Mouse (Mus musculus) forebrain, embryonic 16.5 days (tissue): ENCODE measurements around the gene Aqp12. TPM values are rescaled to one million over a fixed set of nuclear protein-coding genes. Genes with fewer than 3 reads are reported as not detected.

Experiments used
- ATAC-seq: fragments of 200-750 bp; cut with Nextera tagmentation; 2 replicates; pipeline ENCODE4 v1.8.0; 2017; ENCODE audit warnings: mild to moderate bottlenecking, moderate library complexity
- H3K27ac ChIP-seq: fragments of 300-500 bp; sonication (generic); 2 replicates; pipeline ENCODE4 v1.5.1; 2014; ENCODE audit warnings: low read length, control low read depth
- H3K27me3 ChIP-seq: fragments of 300-500 bp; sonication (generic); replicated peaks from 2 replicates; pipeline ENCODE4 v1.6.1; 2014; ENCODE audit warnings: low read length; ENCODE audit not compliant: control insufficient read depth, insufficient read depth
- H3K36me3 ChIP-seq: fragments of 300-500 bp; sonication (generic); 2 replicates; pipeline ENCODE4 v1.6.1; 2014; ENCODE audit not compliant: control insufficient read depth, insufficient read depth
- H3K4me1 ChIP-seq: fragments of 300-500 bp; sonication (generic); replicated peaks from 2 replicates; pipeline ENCODE4 v1.6.1; 2014; ENCODE audit warnings: low read length; ENCODE audit not compliant: control insufficient read depth, insufficient read depth
- H3K4me2 ChIP-seq: fragments of 300-500 bp; sonication (generic); 2 replicates; pipeline ENCODE4 v1.6.1; 2014; ENCODE audit warnings: mild to moderate bottlenecking, low read length, control low read depth
- H3K4me3 ChIP-seq: fragments of 300-500 bp; sonication (generic); replicated peaks from 2 replicates; pipeline ENCODE4 v1.5.1; 2014; ENCODE audit warnings: mild to moderate bottlenecking, low read length, control low read depth
- H3K9ac ChIP-seq: fragments of 300-500 bp; sonication (generic); replicated peaks from 2 replicates; pipeline ENCODE4 v1.6.1; 2014; ENCODE audit warnings: low read depth, low read length, control low read depth
- H3K9me3 ChIP-seq: fragments of 300-500 bp; sonication (generic); 2 replicates; pipeline ENCODE4 v1.6.1; 2016; ENCODE audit warnings: low read length; ENCODE audit not compliant: control insufficient read depth
- WGBS: fragments of 180-500 bp; shearing (Covaris S2); extraction: QIAGEN DNeasy Blood & Tissue Kit; methylation state at CpG from one replicate; pipeline ENCODE4 v1.1.7; 2014; 5-methylcytosine and 5-hydroxymethylcytosine counted together
- polyA plus RNA-seq: library from polyadenylated mRNA; unstranded; fragments of >200 nt; fragmentation: Nextera tagmentation; extraction: Ambion mirVana; gene quantifications from 2 replicates; pipeline ENCODE4 v1.2.1, GENCODE M21; 2015

Gene Aqp12
- polyA plus RNA-seq, 1 experiment from 2014 or later = not detected

DNA sequence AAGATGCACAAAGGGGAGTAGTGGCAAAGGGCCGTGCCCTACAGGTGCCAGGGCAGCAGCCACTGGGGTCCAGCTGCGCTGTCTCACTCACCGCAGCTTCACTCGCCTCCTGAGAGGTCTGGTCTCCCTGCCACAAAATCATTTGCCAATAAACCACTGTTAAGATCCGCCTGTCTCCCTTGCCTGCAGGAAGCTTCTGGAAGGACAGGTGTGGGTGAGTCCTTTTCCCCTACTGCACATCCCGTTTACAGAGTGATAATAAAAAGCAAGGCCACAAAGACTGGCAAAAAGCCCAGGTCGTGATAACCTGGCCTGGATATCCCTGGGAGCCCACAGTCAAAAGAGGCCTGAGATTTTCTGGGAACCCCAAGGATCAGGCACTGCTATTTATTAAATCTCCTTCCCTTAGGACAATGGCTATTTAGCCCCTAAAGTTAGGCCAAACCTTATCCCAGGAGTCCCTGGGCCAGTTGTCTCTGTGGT, 6.0 kb downstream of the Aqp12 start:
- Histone ChIP-seq H3K4me3 (no peak overlapping the region), H3K4me1 (no peaks in the 10 kb centered on the region), H3K4me2 (no peak overlapping the region), H3K27ac (no peak overlapping the region), H3K9me3 (no peaks in the 10 kb centered on the region), H3K36me3 (no peaks in the 10 kb centered on the region), H3K27me3 (no peaks in the 10 kb centered on the region), H3K9ac (no peak overlapping the region)
- no peak for ATAC-seq
- WGBS = 81% methylated on average over 7 of the region's 7 CpGs

DNA sequence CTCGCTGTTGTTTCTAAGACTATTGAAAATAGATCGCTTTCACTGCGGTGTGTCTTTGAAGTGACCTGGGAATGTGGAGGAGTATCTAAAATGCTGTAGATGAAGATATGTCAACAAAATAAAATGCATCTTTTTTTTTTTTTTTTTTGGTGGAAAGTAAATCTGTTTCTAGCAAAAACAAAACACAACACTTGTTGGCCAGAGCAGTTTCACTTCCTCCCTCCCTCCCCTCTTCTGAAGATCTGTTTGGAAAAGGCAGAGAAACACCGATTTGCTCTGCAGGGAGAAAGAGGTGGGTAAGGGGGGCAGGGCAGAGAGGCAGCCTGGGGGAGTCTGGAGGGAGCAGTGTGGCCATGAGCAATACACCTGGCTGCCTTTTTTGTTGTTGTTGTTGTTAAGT, 7.2 kb downstream of the Aqp12 start:
- H3K36me3 ChIP-seq = peaks cover 9% of the 10 kb centered on the region; the same call in 1 of the 2 replicates

GRCm38 (mm10) chr1:93014460-93014859, 8.3 kb downstream of the Aqp12 start:
- peak; percentile 49 for ATAC-seq
- H3K27me3 ChIP-seq = no peaks in the 10 kb centered on the region

More for the DNA sequence above, 7.2 kb downstream of the Aqp12 start:
- no peaks in the 10 kb centered on the region for H3K27me3 ChIP-seq
- WGBS = 83% methylated on average over 4 of the region's 4 CpGs
- H3K4me2 ChIP-seq = no peak overlapping the region
- H3K9me3 ChIP-seq = no peaks in the 10 kb centered on the region
- no peak for ATAC-seq
- H3K9ac ChIP-seq = no peak overlapping the region
- no peak overlapping the region for H3K4me3 ChIP-seq
- H3K27ac ChIP-seq = no peak overlapping the region
- no peaks in the 10 kb centered on the region for H3K4me1 ChIP-seq

DNA sequence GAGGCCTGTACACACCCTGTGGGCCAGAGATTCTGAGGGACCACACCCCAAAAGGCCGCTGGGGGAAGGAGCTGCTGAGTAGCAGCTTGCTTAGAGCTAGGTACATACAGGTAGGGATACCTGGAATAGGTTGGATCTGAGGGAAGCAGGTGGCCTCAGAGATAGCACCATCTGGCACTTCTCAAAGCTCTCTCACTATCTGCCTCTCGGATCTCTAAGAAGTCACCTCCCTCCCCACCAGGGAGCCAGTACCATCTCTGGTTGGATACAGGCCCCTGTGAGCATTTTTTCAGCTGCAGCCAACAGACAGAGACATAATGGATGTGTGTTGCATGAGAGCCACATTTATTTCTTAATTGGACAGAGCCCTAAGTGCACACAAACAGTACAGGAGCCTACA, 9.0 kb downstream of the Aqp12 start:
- ATAC-seq = no peak
- no peaks in the 10 kb centered on the region for H3K9me3 ChIP-seq
- H3K4me2 ChIP-seq = no peak overlapping the region
- H3K27me3 ChIP-seq = no peaks in the 10 kb centered on the region
- H3K27ac ChIP-seq = no peak overlapping the region
- no peak overlapping the region for H3K9ac ChIP-seq
- peaks cover 15% of the 10 kb centered on the region for H3K36me3 ChIP-seq
- WGBS = 58% methylated on average over 2 of the region's 2 CpGs
- no peak overlapping the region for H3K4me3 ChIP-seq
- H3K4me1 ChIP-seq = no peaks in the 10 kb centered on the region

More at GRCm38 (mm10) chr1:93014460-93014859, 8.3 kb downstream of the Aqp12 start:
- Histone ChIP-seq H3K36me3 (peaks cover 13% of the 10 kb centered on the region; the same call in 1 of the 2 replicates), H3K4me2 (no peak overlapping the region), H3K9me3 (no peaks in the 10 kb centered on the region), H3K27ac (no peak overlapping the region), H3K9ac (no peak overlapping the region), H3K4me3 (no peak overlapping the region), H3K4me1 (no peaks in the 10 kb centered on the region)

DNA sequence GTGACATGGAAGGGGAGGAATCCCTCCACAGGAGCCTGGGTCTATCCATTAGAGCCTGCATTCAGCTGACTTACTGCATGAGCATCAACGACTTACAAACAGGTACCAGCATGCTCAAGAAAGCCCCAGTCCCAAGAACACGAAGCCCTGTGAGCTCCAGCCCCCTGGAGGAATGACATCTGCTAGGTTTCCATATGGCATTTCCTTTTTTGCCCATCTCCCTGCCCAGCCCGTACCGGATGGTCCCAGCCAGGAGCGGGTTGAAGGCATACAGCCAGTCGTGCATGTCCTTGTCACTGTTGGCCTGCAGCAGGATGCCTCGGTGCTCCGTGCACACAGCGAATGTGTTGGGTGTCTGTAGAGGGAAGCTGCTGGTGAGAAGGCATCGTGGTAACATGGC, 12.6 kb downstream of the Aqp12 start:
- no peak overlapping the region for H3K9ac ChIP-seq
- 94% methylated on average over 10 of the region's 10 CpGs for WGBS
- H3K4me3 ChIP-seq = no peak overlapping the region
- H3K36me3 ChIP-seq = peaks cover 40% of the 10 kb centered on the region
- no peak for ATAC-seq
- no peak overlapping the region for H3K27ac ChIP-seq
- H3K27me3 ChIP-seq = no peaks in the 10 kb centered on the region
- no peaks in the 10 kb centered on the region for H3K9me3 ChIP-seq
- no peak overlapping the region for H3K4me2 ChIP-seq
- no peaks in the 10 kb centered on the region for H3K4me1 ChIP-seq

- ATAC-seq = no peak
- Histone ChIP-seq H3K4me2 (no peak overlapping the region), H3K27ac (no peak overlapping the region), H3K4me3 (no peak overlapping the region), H3K4me1 (no peaks in the 10 kb centered on the region), H3K9me3 (no peaks in the 10 kb centered on the region), H3K27me3 (no peaks in the 10 kb centered on the region), H3K36me3 (peaks cover 54% of the 10 kb centered on the region), H3K9ac (no peak overlapping the region)
- WGBS = 82% methylated on average over 4 of the region's 4 CpGs
Observed at GRCm38 (mm10) chr1:93020602-93021001, 14.5 kb downstream of the Aqp12 start.

- no peak overlapping the region for H3K4me2 ChIP-seq
- H3K4me1 ChIP-seq = no peaks in the 10 kb centered on the region
- H3K9me3 ChIP-seq = no peaks in the 10 kb centered on the region
- whole genome bisulfite sequencing = 96% methylated on average over 8 of the region's 8 CpGs
- H3K27ac ChIP-seq = no peak overlapping the region
- H3K27me3 ChIP-seq = no peaks in the 10 kb centered on the region
- no peak for ATAC-seq
- no peak overlapping the region for H3K4me3 ChIP-seq
- H3K9ac ChIP-seq = no peak overlapping the region
- peaks cover 45% of the 10 kb centered on the region for H3K36me3 ChIP-seq
Observed at GRCm38 (mm10) chr1:93026600-93026999, 20.5 kb downstream of the Aqp12 start.

DNA sequence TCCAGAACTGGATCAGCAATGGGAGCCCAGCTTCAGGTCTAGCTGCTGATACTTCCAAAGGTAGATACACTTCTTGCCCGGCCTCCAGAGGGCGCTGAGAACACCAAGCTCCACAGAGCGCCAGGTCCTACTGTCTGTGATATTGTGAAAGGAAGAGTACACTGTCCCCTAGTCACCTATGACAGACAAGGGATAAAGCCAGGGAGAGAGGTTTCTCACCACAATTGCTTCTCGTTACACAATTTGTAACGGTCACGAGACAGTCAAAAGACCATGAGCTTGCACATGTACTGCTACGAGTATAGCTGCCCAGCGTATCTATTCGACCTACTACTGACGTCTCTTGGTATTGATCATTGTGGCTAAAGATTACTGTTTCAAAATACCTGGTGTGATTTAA, 23.3 kb downstream of the Aqp12 start:
- H3K36me3 ChIP-seq = peaks cover 38% of the 10 kb centered on the region
- no peaks in the 10 kb centered on the region for H3K27me3 ChIP-seq
- no peak overlapping the region for H3K4me3 ChIP-seq
- H3K4me2 ChIP-seq = no peak overlapping the region
- H3K4me1 ChIP-seq = no peaks in the 10 kb centered on the region
- no peak for ATAC-seq
- no peaks in the 10 kb centered on the region for H3K9me3 ChIP-seq
- WGBS = 95% methylated on average over 10 of the region's 10 CpGs
- no peak overlapping the region for H3K9ac ChIP-seq
- no peak overlapping the region for H3K27ac ChIP-seq

- H3K4me2 ChIP-seq = no peak overlapping the region
- H3K27me3 ChIP-seq = no peaks in the 10 kb centered on the region
- no peak overlapping the region for H3K9ac ChIP-seq
- H3K4me1 ChIP-seq = no peaks in the 10 kb centered on the region
- no peak overlapping the region for H3K4me3 ChIP-seq
- H3K9me3 ChIP-seq = no peaks in the 10 kb centered on the region
- 83% methylated on average over 2 of the region's 2 CpGs for WGBS
- no peak overlapping the region for H3K27ac ChIP-seq
- ATAC-seq = no peak
- peaks cover 32% of the 10 kb centered on the region for H3K36me3 ChIP-seq
Observed at GRCm38 (mm10) chr1:93030060-93030459, 23.9 kb downstream of the Aqp12 start.

DNA sequence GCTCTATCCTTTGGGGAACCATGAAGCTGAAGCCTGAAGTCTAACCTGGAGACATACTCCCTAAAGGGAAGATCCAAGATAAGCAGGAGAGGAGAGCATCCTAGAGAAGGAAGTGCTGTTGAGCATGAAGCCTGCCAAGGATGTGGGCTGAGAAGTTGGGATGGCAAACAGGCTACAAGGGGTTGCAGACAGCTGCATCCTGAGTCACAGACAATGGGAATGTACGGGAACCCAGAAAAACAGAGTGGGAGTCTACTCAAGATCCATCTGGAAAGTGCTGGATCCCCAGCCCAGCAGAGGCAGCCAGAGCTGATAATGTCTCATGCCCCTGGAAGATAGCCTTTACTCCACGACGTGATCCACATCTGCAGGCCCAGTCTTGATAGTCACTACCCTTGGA, 25.1 kb downstream of the Aqp12 start:
- H3K4me3 ChIP-seq = no peak overlapping the region
- no peak overlapping the region for H3K9ac ChIP-seq
- WGBS = 98% methylated on average over 3 of the region's 3 CpGs
- ATAC-seq = no peak
- H3K4me1 ChIP-seq = no peaks in the 10 kb centered on the region
- H3K9me3 ChIP-seq = no peaks in the 10 kb centered on the region
- no peaks in the 10 kb centered on the region for H3K27me3 ChIP-seq
- H3K4me2 ChIP-seq = no peak overlapping the region
- H3K36me3 ChIP-seq = peaks cover 27% of the 10 kb centered on the region
- no peak overlapping the region for H3K27ac ChIP-seq
